Mouse (Mus musculus) heart, embryonic 16.5 days (tissue): ENCODE data around the gene Dlgap3. TPM values are rescaled to one million over a fixed set of nuclear protein-coding genes. Genes with fewer than 3 reads are reported as not detected.

Experiments used
- ATAC-seq: fragments of 200-750 bp; cut with Nextera tagmentation; replicated peaks from 2 replicates; pipeline ENCODE4 v1.8.0; 2017; ENCODE audit warnings: moderate number of reproducible peaks; ENCODE audit not compliant: insufficient read depth, low FRiP score; ENCODE audit errors: extremely low read depth
- H3K27ac ChIP-seq: fragments of 300-500 bp; sonication (generic); 2 replicates; pipeline ENCODE4 v1.5.1; 2014; ENCODE audit warnings: mild to moderate bottlenecking, low read length, control low read depth, moderate library complexity
- H3K27me3 ChIP-seq: fragments of 300-500 bp; sonication (generic); 2 replicates; pipeline ENCODE4 v1.6.1; 2014; ENCODE audit warnings: low read length, mixed read lengths; ENCODE audit not compliant: control insufficient read depth, insufficient read depth
- H3K36me3 ChIP-seq: fragments of 300-500 bp; sonication (generic); 2 replicates; pipeline ENCODE4 v1.6.1; 2014; ENCODE audit not compliant: control insufficient read depth, insufficient read depth
- H3K4me1 ChIP-seq: fragments of 300-500 bp; sonication (generic); 2 replicates; pipeline ENCODE4 v1.6.1; 2014; ENCODE audit warnings: low read length, mixed read lengths; ENCODE audit not compliant: control insufficient read depth, insufficient read depth
- H3K4me2 ChIP-seq: fragments of 300-500 bp; sonication (generic); 2 replicates; pipeline ENCODE4 v1.6.1; 2014; ENCODE audit warnings: low read depth, mild to moderate bottlenecking, control low read depth, low read length
- H3K4me3 ChIP-seq: fragments of 300-500 bp; sonication (generic); 2 replicates; pipeline ENCODE4 v1.5.1; 2014; ENCODE audit warnings: mild to moderate bottlenecking, control low read depth, low read length
- H3K9ac ChIP-seq: fragments of 300-500 bp; sonication (generic); 2 replicates; pipeline ENCODE4 v1.6.1; 2014; ENCODE audit warnings: low read length, control low read depth
- H3K9me3 ChIP-seq: fragments of 300-500 bp; sonication (generic); replicated peaks from 2 replicates; pipeline ENCODE4 v1.6.1; 2016; ENCODE audit warnings: low read length; ENCODE audit not compliant: control insufficient read depth
- WGBS: fragments of 180-500 bp; shearing (Covaris S2); extraction: QIAGEN DNeasy Blood & Tissue Kit; methylation state at CpG from one replicate; pipeline ENCODE4 v1.1.7; 2014; 5-methylcytosine and 5-hydroxymethylcytosine counted together
- polyA plus RNA-seq: library from polyadenylated mRNA; unstranded; fragments of >200 nt; fragmentation: Nextera tagmentation; extraction: Ambion mirVana; gene quantifications from 2 replicates; pipeline ENCODE4 v1.2.1, GENCODE M21; 2015

Gene Dlgap3
- polyA plus RNA-seq, 1 experiment from 2014 or later: 0.39 TPM

DNA sequence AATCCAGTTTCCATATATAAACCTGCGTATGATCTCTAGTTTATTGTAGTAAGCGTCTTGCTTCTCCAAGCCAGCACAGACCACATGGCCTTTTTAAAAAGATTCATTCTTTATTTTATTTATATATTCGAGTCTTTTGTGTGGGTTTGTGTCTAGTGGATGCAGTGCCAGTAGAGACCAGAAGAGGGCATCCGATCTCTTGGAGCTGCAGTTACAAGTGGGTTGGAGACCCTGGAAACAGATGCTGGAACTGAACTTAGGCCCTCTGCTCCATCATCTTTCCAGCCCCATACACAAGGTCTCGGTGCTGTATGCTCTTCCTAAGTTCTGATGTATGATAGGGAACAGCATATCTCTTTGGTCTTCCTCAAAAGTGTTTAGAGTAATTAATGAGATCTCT is 13.2 kb upstream of the Dlgap3 start:
- Histone ChIP-seq H3K4me2 (no peak overlapping the region), H3K36me3 (no peaks in the 10 kb centered on the region), H3K27me3 (no peaks in the 10 kb centered on the region), H3K9ac (no peak overlapping the region), H3K4me1 (no peaks in the 10 kb centered on the region), H3K4me3 (no peak overlapping the region), H3K9me3 (no peaks in the 10 kb centered on the region; the same call in 1 of the 2 replicates), H3K27ac (no peak overlapping the region)
- WGBS: 60% methylated on average over 5 of the region's 5 CpGs
- ATAC-seq: no peak

- Histone ChIP-seq H3K27ac (no peak overlapping the region), H3K9ac (no peak overlapping the region), H3K4me3 (no peak overlapping the region), H3K27me3 (no peaks in the 10 kb centered on the region; the same call in 1 of the 2 replicates), H3K4me1 (no peaks in the 10 kb centered on the region), H3K4me2 (no peak overlapping the region), H3K9me3 (no peaks in the 10 kb centered on the region; the same call in 1 of the 2 replicates), H3K36me3 (no peaks in the 10 kb centered on the region)
- no peak for ATAC-seq
- WGBS: 81% methylated on average over 4 of the region's 4 CpGs
Observed at GRCm38 (mm10) chr4:127157746-127158145, 11.3 kb upstream of the Dlgap3 start.

DNA sequence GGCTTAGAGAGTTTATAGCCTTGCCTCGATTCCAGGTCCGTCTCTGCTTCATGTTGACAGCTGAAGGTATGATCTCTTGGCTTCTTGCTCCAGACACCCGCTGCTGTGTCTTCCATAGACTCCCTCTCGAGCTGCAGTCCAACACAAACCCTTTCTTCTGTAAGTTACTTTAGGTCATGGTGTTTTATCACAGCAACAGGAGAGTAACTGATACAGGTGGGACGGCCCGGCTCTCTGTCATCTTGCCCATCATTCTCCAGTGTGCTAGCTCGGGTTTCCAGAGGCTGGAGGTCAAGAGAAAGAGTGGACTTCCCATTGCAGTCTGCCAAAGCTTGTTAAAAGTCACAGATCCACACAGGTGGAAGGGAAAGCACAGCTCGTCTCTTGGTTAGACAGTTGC is 5.1 kb upstream of the Dlgap3 start:
- 63% methylated on average over 8 of the region's 8 CpGs for WGBS
- ATAC-seq: no peak

GRCm38 (mm10) chr4:127167096-127167495 is 1.9 kb upstream of the Dlgap3 start:
- Histone ChIP-seq H3K9ac (no peak overlapping the region), H3K27me3 (peaks cover 46% of the 10 kb centered on the region), H3K4me3 (no peak overlapping the region), H3K4me2 (no peak overlapping the region), H3K27ac (no peak overlapping the region), H3K4me1 (peaks cover 12% of the 10 kb centered on the region), H3K36me3 (no peaks in the 10 kb centered on the region), H3K9me3 (0 out of 2 replicates have a peak, but pooled peaks cover 4% of the 10 kb centered on the region)
- no peak for ATAC-seq
- 75% methylated on average over 5 of the region's 5 CpGs for WGBS

More for the DNA sequence above, 5.1 kb upstream of the Dlgap3 start:
- H3K36me3 ChIP-seq: no peaks in the 10 kb centered on the region
- peaks cover 8% of the 10 kb centered on the region for H3K4me1 ChIP-seq
- H3K9ac ChIP-seq: no peak overlapping the region
- H3K4me3 ChIP-seq: no peak overlapping the region
- peaks cover 21% of the 10 kb centered on the region for H3K27me3 ChIP-seq
- H3K9me3 ChIP-seq: 0 out of 2 replicates have a peak, but pooled peaks cover 4% of the 10 kb centered on the region
- no peak overlapping the region for H3K27ac ChIP-seq
- no peak overlapping the region for H3K4me2 ChIP-seq

- no peaks in the 10 kb centered on the region for H3K36me3 ChIP-seq
- peaks cover 12% of the 10 kb centered on the region for H3K4me1 ChIP-seq
- peak overlapping the region; percentile 99 for H3K4me2 ChIP-seq
- ATAC-seq: no peak
- H3K27me3 ChIP-seq: peaks cover 53% of the 10 kb centered on the region
- 17% methylated on average over 8 of the region's 8 CpGs for WGBS
- H3K9me3 ChIP-seq: 0 out of 2 replicates have a peak, but pooled peaks cover 4% of the 10 kb centered on the region
- peak overlapping the region; percentile 74; the same call in 1 of the 2 replicates for H3K4me3 ChIP-seq
- no peak overlapping the region for H3K27ac ChIP-seq
- no peak overlapping the region for H3K9ac ChIP-seq
Observed at GRCm38 (mm10) chr4:127167731-127168130, 1.3 kb upstream of the Dlgap3 start.

GRCm38 (mm10) chr4:127168211-127168913 is 642 bp upstream of the Dlgap3 start:
- peak overlapping the region; percentile 69 for H3K9ac ChIP-seq
- peaks cover 58% of the 10 kb centered on the region for H3K27me3 ChIP-seq
- H3K36me3 ChIP-seq: no peaks in the 10 kb centered on the region
- 0 out of 2 replicates have a peak, but pooled peaks cover 4% of the 10 kb centered on the region for H3K9me3 ChIP-seq
- peak overlapping the region; percentile 74 for H3K4me3 ChIP-seq
- WGBS: under 1% methylated on average over 38 of the region's 39 CpGs
- H3K4me1 ChIP-seq: peaks cover 12% of the 10 kb centered on the region
- H3K4me2 ChIP-seq: peak overlapping the region; percentile 99
- peak; percentile 59 for ATAC-seq
- H3K27ac ChIP-seq: no peak overlapping the region

DNA sequence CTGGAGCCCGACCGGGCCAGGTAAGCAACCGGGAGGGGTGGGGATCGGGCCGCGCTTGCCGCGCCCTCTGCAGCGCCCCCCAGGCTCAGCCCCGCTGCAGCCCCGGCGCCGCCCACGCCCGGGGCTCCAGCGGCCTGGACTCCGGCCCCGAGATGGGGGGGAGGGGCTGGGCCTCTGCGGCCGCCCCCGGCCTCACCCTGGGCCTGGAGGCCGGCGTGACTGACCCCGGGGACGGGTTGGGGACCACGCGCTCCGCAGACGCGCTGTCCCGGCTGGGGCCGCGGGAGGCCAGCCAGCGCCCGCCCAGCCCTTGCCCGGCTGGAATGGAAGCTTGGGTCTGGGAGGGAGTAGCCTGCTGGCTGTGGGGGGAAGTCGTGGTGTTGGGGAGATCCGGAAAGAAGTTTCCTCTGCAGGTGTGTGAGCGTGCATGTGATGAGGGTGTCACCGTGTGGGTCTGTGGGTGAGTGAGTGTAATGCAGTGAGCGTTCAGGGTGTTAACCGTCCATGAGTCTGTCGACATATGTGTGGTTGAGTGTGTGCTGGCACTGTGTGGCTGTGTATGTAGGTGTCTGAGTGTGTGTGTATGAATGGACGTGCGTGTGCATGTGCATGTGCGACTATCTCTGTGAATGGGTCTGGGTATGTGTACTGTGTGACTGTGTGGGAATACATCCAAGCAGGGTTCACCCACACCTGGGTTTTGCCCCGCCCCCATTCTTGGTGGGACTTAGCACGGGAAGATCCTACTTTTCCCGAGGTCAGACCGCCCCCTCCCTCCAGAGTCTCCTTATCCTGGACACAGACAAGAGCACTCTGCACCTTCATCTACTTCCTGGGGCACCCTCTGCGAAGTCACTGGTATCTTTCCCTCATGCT is 580 bp downstream of the Dlgap3 start:
- Histone ChIP-seq H3K4me2 (peak overlapping the region; percentile 99), H3K4me1 (peaks cover 12% of the 10 kb centered on the region), H3K9ac (peak overlapping the region; percentile 69), H3K27me3 (peaks cover 53% of the 10 kb centered on the region), H3K36me3 (no peaks in the 10 kb centered on the region), H3K27ac (no peak overlapping the region), H3K9me3 (0 out of 2 replicates have a peak, but pooled peaks cover 4% of the 10 kb centered on the region), H3K4me3 (peak overlapping the region; percentile 74)
- 3% methylated on average over 49 of the region's 51 CpGs for WGBS
- ATAC-seq: peak; percentile 21; the same call in 1 of the 2 replicates

GRCm38 (mm10) chr4:127170866-127171265 is 1.9 kb downstream of the Dlgap3 start:
- no peak for ATAC-seq
- H3K27ac ChIP-seq: no peak overlapping the region
- no peak overlapping the region for H3K9ac ChIP-seq
- 0 out of 2 replicates have a peak, but pooled peaks cover 4% of the 10 kb centered on the region for H3K9me3 ChIP-seq
- peaks cover 53% of the 10 kb centered on the region for H3K27me3 ChIP-seq
- H3K36me3 ChIP-seq: no peaks in the 10 kb centered on the region
- 40% methylated on average over 5 of the region's 5 CpGs for WGBS
- H3K4me1 ChIP-seq: peaks cover 12% of the 10 kb centered on the region
- no peak overlapping the region for H3K4me3 ChIP-seq
- H3K4me2 ChIP-seq: no peak overlapping the region
